Mouse (Mus musculus) C2C12 (cell line): ENCODE data around the gene Gm37240. TPM values are rescaled to one million over a fixed set of nuclear protein-coding genes. Genes with fewer than 3 reads are reported as not detected.

ENCODE experiments used
- H3K27me3 ChIP-seq: one replicate; pipeline ENCODE4 v1.6.1; 2011; ENCODE audit not compliant: control insufficient read depth, insufficient read depth, insufficient read length
- H3K36me3 ChIP-seq: one replicate; pipeline ENCODE4 v1.6.1; 2011; ENCODE audit not compliant: control insufficient read depth, insufficient read depth
- H3K4me3 ChIP-seq: one replicate; pipeline ENCODE4 v1.5.1; 2011; ENCODE audit warnings: mild to moderate bottlenecking, control low read depth; ENCODE audit not compliant: poor library complexity, insufficient read depth, severe bottlenecking
- H3K79me2 ChIP-seq: one replicate; pipeline ENCODE4 v1.6.1; 2011; ENCODE audit not compliant: control insufficient read depth, insufficient read depth
- H3K79me3 ChIP-seq: one replicate; pipeline ENCODE4 v1.6.1; 2011; ENCODE audit warnings: low read depth, control low read depth
- H3ac ChIP-seq: one replicate; pipeline ENCODE3; 2011; ENCODE audit warnings: low read depth; ENCODE audit not compliant: control insufficient read depth, insufficient read length
- CEBPB ChIP-seq: IDR thresholded peaks from one replicate; pipeline ENCODE4 v1.6.1; 2011; ENCODE audit warnings: low read depth, mild to moderate bottlenecking, control low read depth, moderate library complexity
- CTCF ChIP-seq: IDR thresholded peaks from one replicate; pipeline ENCODE4 v1.5.1; 2011; ENCODE audit not compliant: control insufficient read depth, insufficient read depth, insufficient read length
- FOSL1 ChIP-seq: IDR thresholded peaks from one replicate; pipeline ENCODE4 v1.8.0; 2011; ENCODE audit warnings: mild to moderate bottlenecking, low read length; ENCODE audit not compliant: poor library complexity, insufficient read depth, severe bottlenecking
- MAX ChIP-seq: IDR thresholded peaks from one replicate; pipeline ENCODE4 v1.6.1; 2011; ENCODE audit warnings: mild to moderate bottlenecking, control low read depth
- MYOD1 ChIP-seq: IDR thresholded peaks from one replicate; pipeline ENCODE4 v1.6.1; 2011; ENCODE audit warnings: low read depth; ENCODE audit not compliant: control insufficient read depth, insufficient read length
- MYOG ChIP-seq: IDR thresholded peaks from one replicate; pipeline ENCODE4 v1.6.1; 2011; ENCODE audit not compliant: control insufficient read depth, insufficient read length; ENCODE audit errors: extremely low read depth
- USF1 ChIP-seq: IDR thresholded peaks from one replicate; pipeline ENCODE4 v1.6.1; 2011; ENCODE audit warnings: low read depth, mild to moderate bottlenecking, control low read depth, moderate library complexity
- polyA plus RNA-seq: library from polyadenylated mRNA; unstranded; fragments of >200 nt; fragmentation: generic; extraction: Trizol; gene quantifications from one replicate; pipeline ENCODE4 v1.2.1, GENCODE M21; 2012; ENCODE audit warnings: missing spikeins

The Gm37240 gene
- polyA plus RNA-seq, 1 experiment: 7.3 TPM

DNA sequence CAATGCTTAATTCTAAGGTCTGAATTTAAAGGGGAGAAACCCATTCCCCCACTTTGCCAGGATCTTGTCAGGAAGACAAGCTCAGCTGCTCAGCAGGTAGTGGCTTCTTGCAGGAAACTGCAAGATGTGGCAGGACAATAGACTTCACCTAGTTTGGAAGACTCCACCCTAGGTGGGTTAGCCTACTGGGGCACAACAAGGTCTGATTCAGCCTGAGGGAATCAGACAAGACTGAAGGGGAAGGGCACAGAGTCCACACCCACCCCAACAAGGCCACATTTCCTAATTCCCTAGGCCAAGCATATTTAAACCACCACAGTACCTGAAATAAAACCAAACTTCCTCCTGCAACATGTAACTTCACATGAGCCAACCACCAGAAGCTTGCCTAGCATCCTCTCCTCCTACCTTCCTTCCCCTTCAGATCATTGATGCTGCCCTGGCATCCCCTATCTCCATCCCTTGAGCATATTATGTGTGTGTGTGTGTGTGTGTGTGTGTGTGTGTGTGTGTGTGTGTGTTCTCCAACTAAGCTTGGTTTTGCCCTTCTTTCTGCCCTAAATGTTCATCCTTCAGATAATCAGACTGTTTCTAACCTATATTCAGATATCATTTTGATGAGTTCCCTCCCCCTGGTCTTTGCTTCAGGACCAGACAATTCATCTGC lies 489.4 kb downstream of the Gm37240 start:
- TF ChIP-seq MYOD1: no peak
- TF ChIP-seq MAX: no peak
- no peak for TF ChIP-seq MYOG
- TF ChIP-seq CTCF: no peak
- no peak for TF ChIP-seq CEBPB
- TF ChIP-seq FOSL1: no peak
- no peak for TF ChIP-seq USF1

DNA sequence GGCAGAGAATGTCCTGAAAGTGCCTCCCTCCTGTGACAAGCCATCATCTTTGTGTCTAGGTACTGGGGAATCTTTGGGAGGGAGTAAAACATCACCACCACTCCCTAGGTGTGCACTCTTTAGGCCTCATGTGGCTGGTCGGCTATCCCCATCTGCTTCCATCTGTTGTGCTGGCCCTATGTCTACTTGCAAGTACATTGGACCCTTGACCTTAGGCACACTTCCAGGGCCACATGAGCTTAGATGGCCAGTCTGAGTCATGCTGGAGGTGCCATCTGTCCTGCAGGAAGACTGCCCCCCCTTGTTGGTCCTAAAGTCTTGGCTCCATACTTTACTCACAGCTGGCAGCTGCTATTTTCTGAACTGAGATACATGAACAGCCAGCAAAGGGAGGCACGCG lies 493.9 kb downstream of the Gm37240 start:
- H3K79me2 ChIP-seq: no peaks in the 10 kb centered on the region
- no peaks in the 10 kb centered on the region for H3K79me3 ChIP-seq
- no peak overlapping the region for H3ac ChIP-seq
- TF ChIP-seq MAX: no peak
- TF ChIP-seq MYOD1: no peak
- TF ChIP-seq CTCF: no peak
- no peak for TF ChIP-seq MYOG
- TF ChIP-seq FOSL1: no peak
- no peak for TF ChIP-seq USF1
- no peak for TF ChIP-seq CEBPB
- no peak overlapping the region for H3K4me3 ChIP-seq
- no peaks in the 10 kb centered on the region for H3K27me3 ChIP-seq
- no peaks in the 10 kb centered on the region for H3K36me3 ChIP-seq

More for the DNA sequence above, 489.4 kb downstream of the Gm37240 start:
- Histone ChIP-seq H3K79me3 (no peaks in the 10 kb centered on the region), H3K79me2 (no peaks in the 10 kb centered on the region), H3ac (no peak overlapping the region), H3K27me3 (no peaks in the 10 kb centered on the region), H3K4me3 (no peak overlapping the region), H3K36me3 (no peaks in the 10 kb centered on the region)

DNA sequence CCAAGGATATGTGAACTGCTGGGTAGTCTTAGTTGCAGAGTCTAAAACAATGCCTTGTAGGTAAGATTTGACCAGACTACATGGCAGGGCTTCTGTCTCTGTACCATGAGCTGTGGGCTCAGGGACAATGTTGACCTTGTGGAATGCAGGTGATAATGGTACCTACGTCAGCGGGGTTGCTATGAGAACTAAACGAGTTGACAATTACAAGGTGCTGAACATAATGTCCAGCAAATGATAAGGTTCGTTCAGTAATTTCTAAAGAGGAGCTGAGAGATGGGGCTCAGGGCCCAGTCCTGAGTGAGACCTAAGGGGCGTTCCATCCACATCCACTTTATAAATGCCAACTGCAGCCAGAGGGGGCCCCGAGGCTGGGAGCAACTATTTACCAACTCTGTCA lies 495.6 kb downstream of the Gm37240 start:
- TF ChIP-seq FOSL1 (no peak), MAX (no peak), USF1 (no peak), CEBPB (no peak), CTCF (no peak), MYOG (no peak), MYOD1 (no peak)
- H3K4me3 ChIP-seq: no peak overlapping the region
- no peaks in the 10 kb centered on the region for H3K79me2 ChIP-seq
- H3K79me3 ChIP-seq: no peaks in the 10 kb centered on the region
- H3K36me3 ChIP-seq: no peaks in the 10 kb centered on the region
- no peak overlapping the region for H3ac ChIP-seq
- no peaks in the 10 kb centered on the region for H3K27me3 ChIP-seq

DNA sequence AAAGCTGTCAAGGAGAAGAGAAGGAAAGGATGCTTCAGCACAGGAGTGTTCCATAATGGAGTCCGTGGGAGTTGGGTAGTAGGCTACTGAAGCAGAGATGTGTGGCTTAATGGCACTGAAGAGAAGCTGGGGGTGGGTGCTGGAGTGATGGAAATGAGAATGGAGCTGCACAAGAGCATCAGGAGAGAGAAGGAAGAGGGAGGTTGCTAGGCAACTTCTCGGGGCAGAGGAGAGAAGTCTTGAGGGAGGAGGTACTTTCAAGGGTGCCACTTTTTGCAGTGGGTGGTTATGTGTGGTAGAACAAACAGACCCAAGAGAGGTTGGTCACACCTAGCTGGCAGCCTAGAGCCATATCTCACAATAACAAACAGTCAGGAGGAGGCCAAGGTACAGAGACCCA lies 496.2 kb downstream of the Gm37240 start:
- TF ChIP-seq CEBPB (no peak), USF1 (no peak), MAX (no peak), FOSL1 (no peak), CTCF (no peak), MYOD1 (no peak), MYOG (no peak)
- Histone ChIP-seq H3K79me2 (no peaks in the 10 kb centered on the region), H3K27me3 (no peaks in the 10 kb centered on the region), H3K4me3 (no peak overlapping the region), H3K79me3 (no peaks in the 10 kb centered on the region), H3K36me3 (no peaks in the 10 kb centered on the region), H3ac (no peak overlapping the region)

DNA sequence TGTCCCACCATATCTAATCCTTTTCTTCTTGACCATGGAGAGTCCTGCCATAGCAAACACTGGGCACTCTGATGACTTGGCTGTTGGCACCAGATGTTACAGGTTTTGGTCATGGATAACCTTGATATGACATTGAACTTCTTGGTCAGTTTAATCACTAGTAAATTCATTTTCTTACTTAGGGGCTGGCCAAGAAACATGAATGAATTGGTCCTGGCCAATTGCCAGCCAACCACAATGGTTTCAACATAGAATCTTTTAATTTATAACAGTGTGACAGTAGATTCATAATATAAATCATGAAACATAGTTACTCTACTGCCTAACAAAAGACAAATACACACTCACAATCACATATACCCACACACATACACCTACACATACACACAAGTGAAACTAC lies 501.9 kb downstream of the Gm37240 start:
- H3K27me3 ChIP-seq: no peaks in the 10 kb centered on the region
- H3K36me3 ChIP-seq: no peaks in the 10 kb centered on the region
- no peaks in the 10 kb centered on the region for H3K79me2 ChIP-seq
- no peaks in the 10 kb centered on the region for H3K79me3 ChIP-seq
- no peak overlapping the region for H3K4me3 ChIP-seq
- TF ChIP-seq MYOG: no peak
- TF ChIP-seq CEBPB: no peak
- no peak for TF ChIP-seq MAX
- TF ChIP-seq MYOD1: no peak
- no peak for TF ChIP-seq USF1
- no peak for TF ChIP-seq FOSL1
- no peak for TF ChIP-seq CTCF
- H3ac ChIP-seq: no peak overlapping the region

DNA sequence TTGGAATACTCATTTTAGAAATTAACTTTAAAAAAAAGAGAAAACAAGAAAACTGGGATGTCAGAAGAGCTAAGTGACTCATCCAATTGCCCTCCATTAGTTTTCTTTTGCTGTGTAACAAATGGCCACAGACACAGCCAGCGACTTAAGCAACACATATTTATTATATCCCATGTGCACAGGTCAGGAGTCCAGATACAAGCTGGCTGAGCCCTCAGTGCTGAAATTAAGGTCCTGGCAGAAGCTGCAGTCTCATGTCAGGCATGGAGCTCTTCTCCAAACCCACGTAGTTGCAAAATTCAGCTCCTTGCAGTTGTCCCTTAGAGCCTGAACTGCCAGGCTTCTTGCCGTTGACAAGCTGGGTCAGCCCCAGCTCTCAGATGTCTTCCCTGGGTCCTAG lies 504.0 kb downstream of the Gm37240 start:
- Histone ChIP-seq H3K4me3 (no peak overlapping the region), H3ac (no peak overlapping the region), H3K79me3 (no peaks in the 10 kb centered on the region), H3K27me3 (no peaks in the 10 kb centered on the region), H3K79me2 (no peaks in the 10 kb centered on the region), H3K36me3 (no peaks in the 10 kb centered on the region)
- no peak for TF ChIP-seq CTCF
- no peak for TF ChIP-seq FOSL1
- TF ChIP-seq CEBPB: no peak
- no peak for TF ChIP-seq USF1
- no peak for TF ChIP-seq MYOD1
- TF ChIP-seq MAX: no peak
- TF ChIP-seq MYOG: no peak
